Mouse (Mus musculus) right cerebral cortex, adult 18-20 months (tissue): ENCODE results near the gene Iba57.
"Not testable (repeated sequence)": the region's sequence is repeated elsewhere in the genome, so short reads cannot be mapped to it uniquely, and the experiment has no call there.

Experiments
- DNase-seq: peaks from one replicate; pipeline ENCODE4 v3.0.0; 2022; ENCODE audit warnings: mixed read lengths

The Iba57 gene

DNA sequence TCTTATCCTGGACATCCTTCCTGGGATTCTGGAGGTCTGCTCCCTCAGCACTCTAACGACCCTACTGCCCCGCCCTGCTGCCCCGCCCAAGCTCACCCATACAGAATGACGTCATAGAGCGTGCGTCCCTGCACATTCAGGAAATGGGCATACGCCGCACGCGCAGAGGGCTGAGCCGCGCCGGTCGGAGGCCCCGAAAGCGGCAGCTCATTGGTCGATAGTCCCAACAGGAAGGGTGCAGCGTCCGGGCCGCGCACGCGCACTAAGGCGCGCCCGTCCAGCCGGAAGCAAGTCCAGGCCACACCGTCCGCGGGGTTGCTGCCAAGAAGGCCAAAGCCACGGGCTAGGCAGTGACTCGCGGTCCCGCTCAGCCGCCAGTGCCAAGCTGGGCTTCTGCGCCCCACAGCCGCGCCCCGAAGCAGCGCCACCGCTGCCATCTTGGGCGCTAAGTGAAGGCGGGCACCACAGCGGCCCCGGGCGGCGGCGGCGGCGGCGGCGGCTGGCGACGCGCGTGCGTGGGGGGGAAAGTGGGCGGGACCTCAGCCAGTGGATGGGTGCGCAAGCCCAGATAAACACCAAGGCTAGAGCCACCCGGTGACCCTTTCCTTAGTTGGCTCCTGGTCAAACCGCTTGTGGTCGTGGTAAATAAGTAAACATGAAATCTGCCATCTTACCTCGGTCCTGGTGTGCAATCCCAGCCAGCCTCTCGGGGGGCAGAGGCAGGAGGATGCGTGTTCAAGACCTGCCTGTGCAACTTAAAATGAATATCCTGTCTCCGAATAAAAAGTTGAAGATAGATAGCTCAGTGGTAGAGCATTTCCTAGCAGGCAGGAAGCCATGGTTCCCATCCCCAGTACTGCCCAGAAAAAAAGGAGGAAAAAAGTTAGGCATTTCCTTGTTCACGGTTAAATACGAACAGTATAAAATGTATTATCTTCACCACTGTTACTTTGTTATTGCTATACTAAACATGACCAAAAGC, at the start of gene Iba57:
Iba57 (minus strand) TSS at position 485 of the 982 bp plus-strand sequence.
- DNase-seq: peak; percentile 99

- DNase-seq: no peak
Observed at GRCm38 (mm10) chr11:59212892-59213494, 49.5 kb upstream of the Iba57 start.

DNA sequence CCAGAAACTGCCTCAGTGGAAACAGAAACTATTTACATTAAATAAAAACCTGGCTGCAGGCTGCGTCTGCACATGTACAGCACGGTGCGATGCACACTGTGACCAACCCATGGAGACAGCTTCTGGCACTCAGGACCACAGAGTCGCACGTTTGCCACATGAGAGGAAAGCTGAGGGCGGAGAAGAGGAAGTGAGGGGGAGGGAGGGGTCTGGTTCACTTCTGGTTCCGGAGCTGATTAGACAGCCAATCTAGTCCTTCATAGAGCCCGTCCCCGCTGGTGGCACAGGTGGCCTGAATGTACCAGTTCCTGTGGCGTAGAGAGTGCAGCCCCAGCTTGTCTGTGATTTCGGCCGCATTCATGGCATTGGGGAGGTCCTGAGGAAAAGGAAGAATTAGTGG, 48.8 kb upstream of the Iba57 start:
- not testable (repeated sequence) for DNase-seq

- not testable (repeated sequence) for DNase-seq
Observed at GRCm38 (mm10) chr11:59211561-59211960, 48.0 kb upstream of the Iba57 start.

DNA sequence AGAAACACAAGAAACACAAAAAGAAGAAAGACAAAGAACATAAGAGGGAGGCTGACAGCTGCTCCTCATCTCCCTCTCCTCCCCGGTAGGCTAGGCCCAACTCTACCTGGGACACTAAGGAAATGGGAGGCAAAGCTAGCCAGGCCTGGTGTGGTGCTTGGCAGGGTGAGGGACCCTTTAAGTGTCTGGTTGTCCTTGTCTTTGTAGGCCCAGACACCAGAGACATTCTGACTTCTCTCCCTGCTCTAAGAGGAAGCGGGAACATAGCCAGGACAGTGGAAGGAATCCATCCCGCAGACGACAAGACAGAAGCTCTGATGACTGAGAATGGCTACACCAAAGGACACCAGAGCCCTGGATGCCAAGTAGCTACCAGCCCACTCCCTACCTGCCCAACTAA, 46.5 kb upstream of the Iba57 start:
- no peak for DNase-seq

DNA sequence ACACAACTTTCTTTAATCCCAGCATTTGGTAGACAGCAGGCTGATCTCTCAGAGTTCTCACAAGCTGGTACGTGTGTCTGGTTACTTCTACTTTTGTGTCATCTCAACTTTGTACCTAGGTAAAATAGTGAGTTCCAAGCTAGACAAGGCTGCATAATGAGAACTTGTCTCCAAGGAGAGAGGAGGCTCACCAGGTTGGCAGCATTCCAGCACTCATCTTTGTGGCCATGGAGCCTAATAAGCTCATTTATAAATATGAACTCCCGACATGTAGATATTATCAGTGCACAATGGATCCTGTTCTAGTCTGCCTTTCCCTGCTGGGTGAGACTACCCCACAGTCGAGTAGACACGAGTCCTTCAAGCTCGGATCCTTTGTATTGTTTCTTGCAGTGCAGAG, 46.0 kb upstream of the Iba57 start:
- DNase-seq: no peak

DNA sequence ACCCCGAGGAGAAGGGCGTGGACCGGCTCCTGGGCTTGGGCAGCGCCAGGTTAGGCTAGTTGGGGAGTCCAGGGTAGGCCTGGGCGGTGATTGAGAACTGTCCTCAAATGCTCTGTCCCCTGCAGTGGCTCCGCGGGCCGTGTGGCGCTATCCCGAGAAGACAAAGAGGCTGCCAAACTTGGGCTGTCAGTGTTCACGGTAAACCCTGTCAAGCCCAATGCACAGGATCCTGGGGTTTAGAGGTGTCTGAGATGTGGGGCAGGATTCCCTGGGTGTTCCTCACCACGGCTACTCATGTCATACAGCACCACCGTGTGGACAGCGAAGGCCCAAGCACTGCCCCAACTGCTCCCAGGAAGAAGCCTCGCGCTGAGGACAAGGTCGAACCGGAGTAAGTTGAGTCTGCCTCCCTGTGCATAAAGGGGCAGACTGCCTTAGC, 45.5 kb upstream of the Iba57 start:
- peak; percentile 54 for DNase-seq

GRCm38 (mm10) chr11:59208153-59208831, 44.8 kb upstream of the Iba57 start, which contains the start of gene 2310033P09Rik:
Gene 2310033P09Rik, plus strand, starts transcription at chr11:59208321.
- DNase-seq: peak; percentile 95

DNA sequence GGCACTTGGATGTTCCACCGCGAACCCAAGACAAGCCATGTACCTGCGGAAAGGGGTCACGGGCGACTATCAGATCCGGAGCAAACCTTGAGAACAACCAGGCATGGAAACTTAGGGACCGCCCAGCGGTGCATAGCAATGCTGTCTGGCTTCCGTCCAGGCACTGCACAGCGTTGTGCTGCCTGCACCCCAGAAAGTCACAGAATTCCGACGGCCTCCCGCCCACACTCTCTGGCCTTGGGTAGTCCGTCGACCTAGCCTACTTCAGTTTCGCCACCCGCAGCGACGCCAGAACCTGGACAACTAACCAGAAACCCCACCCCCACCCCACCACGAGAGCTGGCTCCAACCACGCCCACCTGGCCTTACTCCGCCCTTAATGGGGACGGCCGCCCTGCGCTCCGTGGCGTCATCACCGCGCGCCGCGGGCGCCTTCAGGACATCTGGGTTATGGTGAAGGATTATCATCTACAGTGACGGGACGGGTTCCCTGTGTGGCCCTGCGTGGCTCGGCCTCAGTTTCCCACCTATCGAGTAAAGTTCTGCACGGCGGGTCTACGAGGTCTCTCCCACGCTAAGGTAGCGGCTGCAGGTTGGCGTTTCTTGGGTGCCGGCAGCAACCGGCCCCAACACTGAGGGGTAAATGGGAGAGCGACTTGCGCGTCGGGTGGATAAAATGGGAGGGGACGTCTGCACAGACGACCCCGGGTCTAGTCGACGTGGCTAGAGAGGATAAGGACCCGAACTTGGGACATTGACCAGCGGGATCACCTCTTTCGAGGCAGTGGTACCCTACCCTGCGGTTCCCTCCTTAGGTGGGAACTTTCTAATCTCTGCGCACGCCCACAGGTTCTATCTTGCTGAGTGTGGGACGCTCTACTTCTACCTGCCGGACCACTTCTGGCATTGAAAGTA, 38.8 kb upstream of the Iba57 start, which contains the start of gene Mrpl55:
Mrpl55 (plus strand) TSS at position 406 of the 915 bp plus-strand sequence.
- DNase-seq: peak; percentile 94

GRCm38 (mm10) chr11:59201216-59202002, 37.9 kb upstream of the Iba57 start:
- no peak for DNase-seq

DNA sequence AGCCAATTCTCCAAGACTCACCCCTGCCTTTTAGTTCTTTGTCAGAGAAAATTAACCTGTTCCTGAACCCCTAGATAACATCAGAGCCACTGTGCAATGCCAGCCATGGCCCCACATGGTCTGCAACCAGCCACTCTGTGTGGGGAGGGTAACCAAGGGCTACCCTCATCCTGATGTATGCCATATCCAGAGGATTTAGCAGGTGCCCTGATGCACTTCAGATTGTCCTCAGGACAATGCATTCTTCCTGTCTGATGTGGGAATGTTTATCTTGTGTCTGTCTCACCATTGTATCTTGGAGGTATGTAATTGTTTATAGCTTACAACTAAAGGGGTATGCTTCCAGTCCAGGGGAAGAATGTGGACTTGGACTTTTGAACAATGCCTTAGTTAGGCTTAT, 32.7 kb upstream of the Iba57 start:
- DNase-seq: no peak

- no peak for DNase-seq
Observed at GRCm38 (mm10) chr11:59192059-59192386, 28.5 kb upstream of the Iba57 start, which contains the start of gene Guk1. Gene Guk1, minus strand, starts transcription at chr11:59192212.

- peak; percentile 95 for DNase-seq
Observed at GRCm38 (mm10) chr11:59191231-59192058, 27.9 kb upstream of the Iba57 start.

DNA sequence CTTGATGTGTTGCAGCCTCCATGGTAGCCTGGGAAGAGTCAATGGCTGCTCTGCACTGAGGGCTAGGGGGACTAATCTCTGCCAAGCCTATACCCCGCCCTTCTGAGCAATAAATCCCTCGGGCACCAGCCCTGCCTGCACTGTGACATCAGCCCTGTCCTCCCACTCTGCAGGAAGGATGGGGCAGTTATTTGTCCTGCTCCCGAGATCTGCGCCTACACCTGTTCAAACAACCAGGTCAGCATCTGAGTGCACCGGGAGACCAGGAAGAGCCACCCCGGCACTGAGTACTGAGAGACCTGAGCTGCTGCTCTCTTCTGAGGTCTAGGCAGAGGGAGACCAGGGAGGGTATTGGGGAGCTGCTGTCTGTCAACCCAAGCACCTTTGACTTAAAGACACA, 24.2 kb upstream of the Iba57 start:
- DNase-seq: no peak

GRCm38 (mm10) chr11:59185490-59185889, 22.0 kb upstream of the Iba57 start:
- DNase-seq: no peak

DNA sequence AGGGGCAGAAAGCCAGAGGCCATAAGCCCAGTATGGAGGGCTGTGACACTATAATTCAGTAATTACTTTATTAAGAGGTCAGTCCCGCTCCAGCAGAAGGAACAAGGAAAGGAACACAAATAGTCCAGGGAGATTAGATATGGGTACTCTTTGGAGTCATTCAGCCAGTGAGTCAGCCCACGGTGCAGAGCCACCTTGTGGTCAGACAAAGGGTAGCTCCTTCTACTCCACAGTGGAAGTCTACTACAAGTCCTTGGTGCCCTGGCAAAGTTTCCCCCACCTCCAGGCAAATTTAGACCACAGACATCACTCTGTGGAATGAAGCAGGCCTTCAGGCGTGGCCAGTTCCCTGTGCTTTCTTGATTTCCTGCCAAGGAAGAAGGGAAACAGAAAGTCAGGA, 20.3 kb upstream of the Iba57 start:
- peak; percentile 56 for DNase-seq

- DNase-seq: peak; percentile 53
Observed at GRCm38 (mm10) chr11:59182864-59183331, 19.4 kb upstream of the Iba57 start, which contains the start of gene Gjc2. Gene Gjc2, minus strand, starts transcription at chr11:59183213.

GRCm38 (mm10) chr11:59176921-59177320, 13.4 kb upstream of the Iba57 start:
- DNase-seq: no peak

GRCm38 (mm10) chr11:59176475-59176874, 12.9 kb upstream of the Iba57 start:
- no peak for DNase-seq

DNA sequence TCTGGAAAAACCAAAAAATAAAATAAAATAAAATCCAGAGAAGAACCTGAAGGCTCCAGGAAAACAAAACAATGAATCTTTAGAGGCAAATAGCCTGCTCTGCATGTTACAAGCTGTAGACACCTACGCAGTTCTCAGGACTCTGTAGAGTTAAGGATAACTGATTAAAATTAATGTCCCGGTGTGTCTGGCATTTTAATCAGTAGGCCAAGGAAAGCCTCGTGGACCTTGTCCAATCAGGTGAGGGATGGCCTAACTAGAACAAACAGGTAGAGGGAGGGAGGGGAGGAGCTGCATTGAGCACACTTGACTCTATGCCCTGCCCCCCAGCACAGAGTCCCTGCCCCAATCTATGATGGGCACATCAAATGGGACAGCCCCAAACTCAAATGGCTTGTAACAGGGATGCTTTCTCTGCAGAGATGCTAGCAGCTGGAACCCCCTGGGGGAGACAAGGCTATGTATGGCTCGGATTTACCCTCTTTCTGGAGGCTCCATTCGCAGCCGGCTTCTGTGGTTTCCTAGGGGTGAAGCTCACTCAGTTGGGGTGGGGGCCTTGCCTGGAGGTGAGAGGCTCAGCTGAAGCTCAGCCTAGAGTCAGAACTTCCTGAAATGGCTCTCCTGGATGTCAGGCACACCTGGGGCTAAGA, 10.8 kb upstream of the Iba57 start:
- DNase-seq: no peak
